Mouse (Mus musculus): ENCODE measurements around the gene Ppm1a. TPM values are rescaled to one million over a fixed set of nuclear protein-coding genes. Genes with fewer than 3 reads are reported as not detected.

Ppm1a gene
- total and polyA plus RNA-seq, 3 experiments, result 111 to 119 TPM; not detected in 1

DNA sequence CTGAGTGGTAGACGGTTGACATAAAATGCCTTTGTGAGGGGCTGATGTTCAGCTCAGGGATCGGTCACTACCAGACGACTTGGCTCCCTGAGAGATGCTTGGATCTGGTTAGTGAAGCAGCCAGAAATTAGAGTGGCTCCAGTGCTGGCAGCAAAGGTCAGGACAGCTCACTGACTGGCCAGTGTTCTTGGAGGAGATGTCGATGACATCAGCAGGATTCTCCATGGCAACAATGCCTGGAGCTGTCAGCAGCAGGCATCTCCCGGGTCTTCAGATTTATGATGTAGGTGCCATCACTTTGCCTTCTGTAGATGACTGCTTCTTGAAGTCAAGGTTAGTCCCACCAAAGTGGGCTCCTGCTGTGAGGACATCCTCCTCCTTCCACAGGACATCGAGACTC, 16.1 kb upstream of the Ppm1a start:
- Histone ChIP-seq H3K9me3 (replicated peaks; ENCODE audit: insufficient read depth, low read length) (no peaks in the 10 kb centered on the region), H3K4me3 (ENCODE audit: control insufficient read depth in 1 of 2, insufficient read depth in 1 of 2, low read depth in 2 of 2, low read length in 2 of 2) (no peak overlapping the region), H3K27ac (ENCODE audit: control insufficient read depth, low read depth, low read length) (no peak overlapping the region), H3K4me1 (ENCODE audit: control insufficient read depth in 1 of 2, insufficient read depth in 2 of 2, low read length in 2 of 2) (peaks cover 8 to 17% of the 10 kb centered on the region in 2 experiments), H3K9ac (ENCODE audit: control insufficient read depth, low read depth, low read length, poor library complexity, severe bottlenecking) (no peak overlapping the region), H3K36me3 (ENCODE audit: control insufficient read depth in 1 of 2, insufficient read depth in 2 of 2, low read length in 2 of 2) (peaks cover 0 to 17% of the 10 kb centered on the region in 2 experiments; a peak in 2 of 4 replicates), H3K79me2 (ENCODE audit: control insufficient read depth, insufficient read depth, low read length, poor library complexity) (no peaks in the 10 kb centered on the region; the same call in 1 of the 2 replicates), H3K27me3 (ENCODE audit: control insufficient read depth in 1 of 2, insufficient read depth in 2 of 2, low read length in 2 of 2) (no peaks in the 10 kb centered on the region)
- DNase-seq (ENCODE audit: low read depth, low spot score), result no peak
- TF ChIP-seq BHLHE40 (IDR thresholded peaks at IDR 0.05; ENCODE audit: borderline replicate concordance, low read depth, low read length) (no peak), POLR2AphosphoS5 (IDR thresholded peaks at IDR 0.05; ENCODE audit: borderline replicate concordance, low read depth, low read length) (no peak), CTCF (IDR thresholded peaks at IDR 0.05 in 2 of 3, conservative IDR thresholded peaks at IDR 0.05 in 1 of 3; ENCODE audit: control insufficient read depth in 1 of 3, insufficient read depth in 1 of 3, low read depth in 2 of 3, low read length in 3 of 3, poor library complexity in 1 of 3, severe bottlenecking in 1 of 3) (no peak), MEF2A (IDR thresholded peaks at IDR 0.05; ENCODE audit: extremely low read depth, insufficient replicate concordance, low read depth, low read length, poor library complexity, severe bottlenecking) (no peak), UBTF (IDR thresholded peaks at IDR 0.05; ENCODE audit: borderline replicate concordance, insufficient read depth, low read depth, low read length) (no peak), CHD2 (IDR thresholded peaks at IDR 0.05; ENCODE audit: low read length) (no peak), USF1 (IDR thresholded peaks at IDR 0.05; ENCODE audit: low read depth, low read length) (no peak), ZMIZ1 (IDR thresholded peaks at IDR 0.05; ENCODE audit: low read depth, low read length) (no peak), TAL1 (IDR thresholded peaks at IDR 0.05; ENCODE audit: low read length) (no peak), ELF1 (IDR thresholded peaks at IDR 0.05; ENCODE audit: low read depth, low read length) (no peak), CHD1 (IDR thresholded peaks at IDR 0.05; ENCODE audit: low read depth, low read length) (no peak), TCF12 (IDR thresholded peaks at IDR 0.05; ENCODE audit: low read depth, low read length) (no peak), ZNF384 (IDR thresholded peaks at IDR 0.05; ENCODE audit: low read depth, low read length) (no peak), RAD21 (IDR thresholded peaks at IDR 0.05; ENCODE audit: low read depth, low read length) (no peak), MAX (IDR thresholded peaks at IDR 0.05; ENCODE audit: low read length) (no peak), MXI1 (IDR thresholded peaks at IDR 0.05; ENCODE audit: low read depth, low read length) (no peak), USF2 (IDR thresholded peaks at IDR 0.05; ENCODE audit: borderline replicate concordance in 1 of 2, insufficient read depth in 1 of 2, low read depth in 1 of 2, low read length in 2 of 2) (no peak), GATA1 (IDR thresholded peaks at IDR 0.05; ENCODE audit: low read depth, low read length) (no peak), ZC3H11A (IDR thresholded peaks at IDR 0.05; ENCODE audit: low read depth, low read length) (no peak)

GRCm38 (mm10) chr12:72744803-72745360, 12.4 kb upstream of the Ppm1a start:
- Histone ChIP-seq H3K9me3 (replicated peaks; ENCODE audit: insufficient read depth, low read length) (no peaks in the 10 kb centered on the region), H3K27ac (ENCODE audit: control insufficient read depth, low read depth, low read length) (peak overlapping the region; percentile 96), H3K4me1 (ENCODE audit: control insufficient read depth in 1 of 2, insufficient read depth in 2 of 2, low read length in 2 of 2) (peaks cover 9 to 23% of the 10 kb centered on the region in 2 experiments), H3K4me3 (ENCODE audit: control insufficient read depth in 1 of 2, insufficient read depth in 1 of 2, low read depth in 2 of 2, low read length in 2 of 2) (peak overlapping the region; percentile 23 to 40), H3K79me2 (ENCODE audit: control insufficient read depth, insufficient read depth, low read length, poor library complexity) (no peaks in the 10 kb centered on the region; the same call in 1 of the 2 replicates), H3K36me3 (ENCODE audit: control insufficient read depth in 1 of 2, insufficient read depth in 2 of 2, low read length in 2 of 2) (peaks cover 0 to 17% of the 10 kb centered on the region in 2 experiments; a peak in 2 of 4 replicates), H3K27me3 (ENCODE audit: control insufficient read depth in 1 of 2, insufficient read depth in 2 of 2, low read length in 2 of 2) (no peaks in the 10 kb centered on the region), H3K9ac (ENCODE audit: control insufficient read depth, low read depth, low read length, poor library complexity, severe bottlenecking) (peak overlapping the region; percentile 55)
- peak; percentile 91 for DNase-seq (ENCODE audit: low read depth, low spot score)
- TF ChIP-seq CHD2 (IDR thresholded peaks at IDR 0.05; ENCODE audit: low read length) (no peak), MYB (IDR thresholded peaks at IDR 0.05; ENCODE audit: low read depth, low read length) (peak; percentile 92), NRF1 (IDR thresholded peaks at IDR 0.05; ENCODE audit: insufficient read depth, low read depth, low read length, poor library complexity, severe bottlenecking) (no peak), SMC3 (IDR thresholded peaks at IDR 0.05; ENCODE audit: low read depth, low read length) (no peak), EP300 (IDR thresholded peaks at IDR 0.05; ENCODE audit: low read depth in 1 of 2, low read length in 2 of 2) (peak; percentile 93 to 97), TCF12 (IDR thresholded peaks at IDR 0.05; ENCODE audit: low read depth, low read length) (peak; percentile 78), TBP (IDR thresholded peaks at IDR 0.05; ENCODE audit: low read depth, low read length) (peak; percentile 78), MYC (IDR thresholded peaks at IDR 0.05; ENCODE audit: low read depth, low read length) (peak; percentile 70; the same call in 1 of the 2 replicates), TAL1 (IDR thresholded peaks at IDR 0.05; ENCODE audit: low read length) (peak; percentile 63), ZKSCAN1 (IDR thresholded peaks at IDR 0.05; ENCODE audit: low read depth, low read length) (no peak), KAT2A (conservative IDR thresholded peaks at IDR 0.05; ENCODE audit: low read depth, low read length) (no peak), GABPA (IDR thresholded peaks at IDR 0.05; ENCODE audit: low read depth, low read length) (no peak), E2F4 (IDR thresholded peaks at IDR 0.05; ENCODE audit: borderline replicate concordance, low read depth, low read length) (no peak), MAZ (IDR thresholded peaks at IDR 0.05; ENCODE audit: low read depth, low read length) (no peak), MXI1 (IDR thresholded peaks at IDR 0.05; ENCODE audit: low read depth, low read length) (no peak; the same call in 1 of the 2 replicates)
